Mouse (Mus musculus) myocyte (in vitro differentiated cells): ENCODE results near the gene Ss18l2. TPM values are rescaled to one million over a fixed set of nuclear protein-coding genes. Genes with fewer than 3 reads are reported as not detected.
A peak's percentile ranks its signal among the peaks of the same experiment; 100 is the strongest.

Experiments used
- H3K27me3 ChIP-seq: one replicate; pipeline ENCODE4 v1.6.1; 2011; ENCODE audit not compliant: control insufficient read depth, insufficient read depth, insufficient read length
- H3K36me3 ChIP-seq: one replicate; pipeline ENCODE4 v1.6.1; 2011; ENCODE audit not compliant: control insufficient read depth, insufficient read depth
- H3K4me2 ChIP-seq: one replicate; pipeline ENCODE4 v1.6.1; 2011; ENCODE audit warnings: low read depth, control low read depth
- H3K4me3 ChIP-seq: one replicate; pipeline ENCODE4 v1.5.1; 2011; ENCODE audit warnings: mild to moderate bottlenecking, control low read depth, moderate library complexity
- H3K79me2 ChIP-seq: one replicate; pipeline ENCODE4 v1.6.1; 2011; ENCODE audit not compliant: control insufficient read depth, insufficient read depth
- H3ac ChIP-seq: one replicate; pipeline ENCODE4 v1.6.1; 2011; ENCODE audit not compliant: control insufficient read depth, insufficient read length
- CEBPB ChIP-seq: IDR thresholded peaks from 2 replicates; pipeline ENCODE4 v1.6.1; 2011; ENCODE audit warnings: mild to moderate bottlenecking, moderate library complexity; ENCODE audit not compliant: poor library complexity, insufficient read depth, severe bottlenecking
- E2F4 ChIP-seq: IDR thresholded peaks from one replicate; pipeline ENCODE4 v1.6.1; 2011; ENCODE audit warnings: mild to moderate bottlenecking, control low read depth, moderate library complexity; ENCODE audit not compliant: insufficient read depth
- MAX ChIP-seq: IDR thresholded peaks from one replicate; pipeline ENCODE4 v1.6.1; 2011; ENCODE audit warnings: low read depth, mild to moderate bottlenecking, control low read depth
- MYOD1 ChIP-seq, 3 experiments: IDR thresholded peaks; one replicate each; pipeline ENCODE4 v1.6.1; 2011; ENCODE audit warnings: control low read depth in 2 of 3, low read depth in 2 of 3, mild to moderate bottlenecking in 2 of 3, moderate library complexity in 1 of 3; ENCODE audit not compliant: insufficient read length in 2 of 3, control insufficient read depth in 1 of 3
- MYOG ChIP-seq, 3 experiments: IDR thresholded peaks; one replicate each; pipeline ENCODE4 v1.6.1; 2011; ENCODE audit warnings: control low read depth in 2 of 3, low read depth in 2 of 3, mild to moderate bottlenecking in 2 of 3; ENCODE audit not compliant: insufficient read length in 2 of 3, control insufficient read depth in 1 of 3, insufficient read depth in 1 of 3
- POLR2A ChIP-seq: IDR thresholded peaks from one replicate; pipeline ENCODE4 v1.6.1; 2011; ENCODE audit warnings: low read depth, mild to moderate bottlenecking, control low read depth, moderate library complexity; ENCODE audit not compliant: insufficient read length
- POLR2AphosphoS2 ChIP-seq: IDR thresholded peaks from one replicate; pipeline ENCODE4 v1.6.1; 2011; ENCODE audit warnings: low read depth, control low read depth; ENCODE audit not compliant: insufficient read length
- REST ChIP-seq: IDR thresholded peaks from one replicate; pipeline ENCODE4 v1.6.1; 2011; ENCODE audit warnings: mild to moderate bottlenecking, control low read depth, moderate library complexity; ENCODE audit not compliant: insufficient read depth, insufficient read length
- SRF ChIP-seq: IDR thresholded peaks from one replicate; pipeline ENCODE4 v1.6.1; 2011; ENCODE audit warnings: low read depth; ENCODE audit not compliant: control insufficient read depth, insufficient read length
- TCF12 ChIP-seq: IDR thresholded peaks from one replicate; pipeline ENCODE4 v1.6.1; 2011; ENCODE audit warnings: mild to moderate bottlenecking, control low read depth; ENCODE audit not compliant: poor library complexity, insufficient read depth, severe bottlenecking
- TCF3 ChIP-seq: IDR thresholded peaks from one replicate; pipeline ENCODE4 v1.6.1; 2011; ENCODE audit warnings: low read depth, control low read depth; ENCODE audit not compliant: insufficient read length
- USF1 ChIP-seq: IDR thresholded peaks from one replicate; pipeline ENCODE4 v1.6.1; 2011; ENCODE audit warnings: low read depth, mild to moderate bottlenecking, control low read depth, moderate library complexity
- polyA plus RNA-seq: library from polyadenylated mRNA; unstranded; fragments of >200 nt; fragmentation: generic; extraction: Trizol; gene quantifications from one replicate; pipeline ENCODE4 v1.2.1, GENCODE M21; 2012; ENCODE audit warnings: missing spikeins

Gene Ss18l2
- polyA plus RNA-seq, 1 experiment, result 81.5 TPM

GRCm38 (mm10) chr9:121706029-121706675, 4.0 kb upstream of the Ss18l2 start:
- TF ChIP-seq MAX, result no peak
- TF ChIP-seq USF1, result no peak
- H3ac ChIP-seq, result no peak overlapping the region
- H3K27me3 ChIP-seq, result no peaks in the 10 kb centered on the region
- H3K4me2 ChIP-seq, result peak overlapping the region; percentile 89
- H3K79me2 ChIP-seq, result peaks cover 11% of the 10 kb centered on the region
- H3K4me3 ChIP-seq, result peak overlapping the region; percentile 26
- H3K36me3 ChIP-seq, result no peaks in the 10 kb centered on the region

DNA sequence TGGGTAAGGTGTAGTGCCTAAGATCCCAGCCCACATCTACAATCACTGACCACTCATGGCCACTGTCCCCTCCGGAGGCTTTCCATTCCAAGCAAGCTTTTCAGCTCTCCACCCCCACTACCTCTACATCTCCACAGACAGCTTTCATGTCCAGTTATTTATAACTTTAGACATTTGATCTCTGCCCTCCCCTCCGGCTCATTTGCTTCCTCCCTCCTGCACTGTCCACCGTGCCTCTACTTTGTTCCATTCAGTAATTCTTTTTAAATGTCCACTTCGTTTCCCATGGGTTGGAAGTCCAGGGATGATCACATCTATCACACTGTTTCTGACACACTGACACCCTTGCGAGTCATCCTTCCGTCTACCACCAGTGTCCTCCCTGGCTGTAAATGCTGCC, 2.3 kb upstream of the Ss18l2 start:
- H3K4me3 ChIP-seq, result no peak overlapping the region
- H3K36me3 ChIP-seq, result peaks cover 6% of the 10 kb centered on the region
- H3ac ChIP-seq, result no peak overlapping the region
- TF ChIP-seq USF1 (no peak), REST (no peak), CEBPB (no peak), POLR2AphosphoS2 (no peak), MYOD1 (IDR thresholded peaks at IDR 0.05; ENCODE audit: control insufficient read depth in 1 of 3, insufficient read length in 2 of 3, low read depth in 2 of 3) (no peak), POLR2A (no peak), SRF (no peak), MYOG (IDR thresholded peaks at IDR 0.05; ENCODE audit: control insufficient read depth in 1 of 3, insufficient read depth in 1 of 3, insufficient read length in 2 of 3, low read depth in 2 of 3) (no peak), TCF12 (no peak), MAX (no peak), E2F4 (no peak)
- peak overlapping the region; percentile 57 for H3K4me2 ChIP-seq
- H3K79me2 ChIP-seq, result peaks cover 24% of the 10 kb centered on the region
- H3K27me3 ChIP-seq, result no peaks in the 10 kb centered on the region

GRCm38 (mm10) chr9:121708506-121709486, 1.3 kb upstream of the Ss18l2 start:
- Histone ChIP-seq H3ac (no peak overlapping the region), H3K79me2 (peaks cover 24% of the 10 kb centered on the region)
- TF ChIP-seq E2F4 (no peak), POLR2AphosphoS2 (no peak)

GRCm38 (mm10) chr9:121710584-121710975, 451 bp downstream of the Ss18l2 start:
- TF ChIP-seq POLR2AphosphoS2, result no peak
- no peak for TF ChIP-seq E2F4
- TF ChIP-seq CEBPB, result no peak
- TF ChIP-seq USF1, result no peak
- TF ChIP-seq MAX, result no peak
- no peak for TF ChIP-seq MYOD1 (IDR thresholded peaks at IDR 0.05; ENCODE audit: control insufficient read depth in 1 of 3, insufficient read length in 2 of 3, low read depth in 2 of 3)
- TF ChIP-seq MYOG (IDR thresholded peaks at IDR 0.05; ENCODE audit: control insufficient read depth in 1 of 3, insufficient read depth in 1 of 3, insufficient read length in 2 of 3, low read depth in 2 of 3), result no peak
- no peak for TF ChIP-seq TCF12
- TF ChIP-seq POLR2A, result no peak
- no peak for TF ChIP-seq SRF
- no peak for TF ChIP-seq REST
- no peak for TF ChIP-seq TCF3
- Histone ChIP-seq H3K27me3 (no peaks in the 10 kb centered on the region), H3K79me2 (peaks cover 21% of the 10 kb centered on the region), H3ac (peak overlapping the region; percentile 90), H3K36me3 (peaks cover 16% of the 10 kb centered on the region), H3K4me2 (peak overlapping the region; percentile 74), H3K4me3 (peak overlapping the region; percentile 89)

More at GRCm38 (mm10) chr9:121708506-121709486, 1.3 kb upstream of the Ss18l2 start:
- Histone ChIP-seq H3K36me3 (peaks cover 16% of the 10 kb centered on the region), H3K4me2 (peak overlapping the region; percentile 57), H3K4me3 (no peak overlapping the region), H3K27me3 (no peaks in the 10 kb centered on the region)

DNA sequence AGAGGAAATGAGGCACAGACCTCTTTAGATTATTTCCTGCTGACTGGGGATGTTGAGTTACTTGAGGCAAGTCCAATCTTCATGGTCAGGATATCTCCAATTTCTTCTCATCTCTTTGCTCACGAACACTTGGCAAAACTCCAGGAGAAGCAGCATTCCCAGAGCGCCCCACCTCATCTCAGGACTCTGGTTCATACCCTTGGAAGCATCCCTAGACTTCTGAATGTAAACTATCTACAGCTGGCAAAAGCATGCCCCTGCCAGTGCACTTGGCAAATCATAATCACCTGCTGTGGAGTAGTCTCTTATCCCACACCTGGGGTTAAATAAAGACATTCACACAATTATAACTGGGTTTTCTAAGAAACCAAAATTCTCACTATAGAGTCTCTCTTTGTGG, 6.9 kb downstream of the Ss18l2 start:
- Histone ChIP-seq H3K27me3 (no peaks in the 10 kb centered on the region), H3K4me2 (no peak overlapping the region), H3K36me3 (peaks cover 16% of the 10 kb centered on the region), H3ac (no peak overlapping the region), H3K4me3 (no peak overlapping the region), H3K79me2 (peaks cover 30% of the 10 kb centered on the region)
- no peak for TF ChIP-seq CEBPB
- TF ChIP-seq MYOD1 (IDR thresholded peaks at IDR 0.05; ENCODE audit: control insufficient read depth in 1 of 3, insufficient read length in 2 of 3, low read depth in 2 of 3), result no peak
- no peak for TF ChIP-seq MAX
- no peak for TF ChIP-seq POLR2AphosphoS2
- TF ChIP-seq POLR2A, result no peak
- no peak for TF ChIP-seq TCF12
- no peak for TF ChIP-seq USF1
- TF ChIP-seq E2F4, result no peak
- TF ChIP-seq REST, result no peak
- TF ChIP-seq MYOG (IDR thresholded peaks at IDR 0.05; ENCODE audit: control insufficient read depth in 1 of 3, insufficient read depth in 1 of 3, insufficient read length in 2 of 3, low read depth in 2 of 3), result no peak
- no peak for TF ChIP-seq SRF
- TF ChIP-seq TCF3, result no peak
